Mouse (Mus musculus) heart, postnatal 25 days (tissue): Measurements from ENCODE around the gene Mgat5. TPM values are rescaled to one million over a fixed set of nuclear protein-coding genes. Genes with fewer than 3 reads are reported as not detected.
A peak's percentile ranks its signal among the peaks of the same experiment; 100 is the strongest.

Experiments
- DNase-seq: peaks from one replicate; pipeline ENCODE4 v3.0.0; 2022; ENCODE audit warnings: low spot score
- intact Hi-C: fragments of 180-260 bp; cut with DNase I; formaldehyde crosslinking; loops from one replicate; pipeline ENCODE4 v1.15.1; 2025
- total RNA-seq, 2 experiments: library from RNA; stranded (reverse); gene quantifications; 2 replicates each; pipeline ENCODE4 v1.2.3; 2021

Mgat5 gene
- total RNA-seq, 2 experiments from 2014 or later: 14.1 to 14.8 TPM

DNA sequence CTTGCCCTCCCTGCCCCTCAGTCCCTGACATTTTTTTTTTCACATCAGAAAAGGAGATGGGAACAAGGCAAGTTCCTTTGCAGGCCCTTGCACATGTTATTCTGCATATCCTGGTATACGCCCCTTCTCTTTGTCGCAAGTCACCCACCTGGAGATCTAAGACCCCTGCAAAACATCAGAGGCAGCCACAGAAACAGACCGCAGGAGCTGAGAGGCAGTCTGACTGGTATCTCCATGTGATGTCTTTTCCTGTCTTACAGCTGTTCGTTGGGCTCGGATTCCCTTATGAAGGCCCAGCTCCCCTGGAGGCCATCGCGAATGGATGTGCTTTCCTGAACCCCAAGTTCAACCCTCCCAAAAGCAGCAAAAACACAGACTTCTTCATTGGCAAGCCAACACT is 254.8 kb downstream of the Mgat5 start:
- no peak for DNase-seq

DNA sequence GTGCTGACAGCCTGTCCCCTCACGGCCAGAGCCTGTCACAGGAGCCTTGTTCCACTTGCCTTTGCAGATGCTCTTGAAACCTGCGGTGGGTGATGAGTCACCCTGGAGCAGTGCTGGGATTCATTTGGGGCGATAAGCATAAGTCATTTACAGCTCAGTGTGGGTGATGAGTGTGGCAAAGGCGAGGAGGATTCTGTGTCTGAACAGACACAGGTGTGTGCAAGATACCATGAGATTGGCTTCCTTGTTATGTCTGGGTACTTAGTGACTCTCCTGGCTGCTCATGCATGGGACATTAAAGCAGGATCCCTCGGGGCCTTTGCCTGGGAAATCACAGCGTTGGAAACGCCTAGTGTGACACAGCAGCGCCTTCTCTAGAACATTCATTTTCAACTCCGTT is 256.2 kb downstream of the Mgat5 start:
- DNase-seq: no peak
- intact Hi-C loops: no loop called here

More for the DNA sequence above, 254.8 kb downstream of the Mgat5 start:
- intact Hi-C loops: loop anchor here (1.0 to 5.0 kb wide), 3 partner anchors 42 to 447 kb away; no protein-coding TSS in a partner anchor

DNA sequence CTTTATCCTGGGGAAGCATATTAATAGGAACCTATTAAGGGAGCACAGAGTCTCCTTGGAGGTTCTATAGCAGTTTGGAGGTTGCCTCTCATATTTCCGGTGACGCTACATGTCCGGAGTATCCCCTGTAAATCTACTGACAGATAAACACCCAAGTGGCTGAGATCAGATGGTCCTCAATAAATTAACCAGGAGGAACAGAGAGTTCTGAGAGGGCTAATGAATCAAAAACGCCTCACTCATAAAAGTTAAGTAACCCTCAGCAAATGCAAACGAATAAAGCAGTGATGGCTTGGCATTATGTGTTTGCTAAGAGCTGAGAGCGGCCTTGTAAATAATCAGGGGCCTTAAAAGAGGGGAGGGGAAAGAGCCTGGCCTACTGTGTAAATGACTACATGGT is 259.2 kb downstream of the Mgat5 start:
- DNase-seq: no peak
- intact Hi-C loops: no loop called here

DNA sequence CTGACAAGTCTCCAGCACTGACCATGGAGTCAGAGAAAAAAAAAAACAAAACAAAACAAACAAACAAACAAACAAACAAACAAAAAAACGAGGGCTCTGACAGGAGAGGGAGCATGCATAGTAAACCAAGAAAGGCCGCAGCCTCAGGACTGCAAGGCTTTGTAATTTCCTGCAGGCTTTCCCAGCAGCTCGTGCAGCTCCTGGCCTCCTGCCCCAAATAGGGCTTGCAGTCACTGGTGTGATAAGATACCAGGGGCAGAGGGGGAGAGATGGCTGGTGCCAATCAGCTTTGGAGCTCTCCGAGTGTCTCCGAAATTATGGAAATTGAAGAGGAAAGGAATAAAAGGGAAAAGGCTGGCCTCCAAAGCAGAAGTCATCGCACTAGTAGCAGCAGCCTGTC is 260.5 kb downstream of the Mgat5 start:
- intact Hi-C loops: no loop called here
- DNase-seq: no peak

DNA sequence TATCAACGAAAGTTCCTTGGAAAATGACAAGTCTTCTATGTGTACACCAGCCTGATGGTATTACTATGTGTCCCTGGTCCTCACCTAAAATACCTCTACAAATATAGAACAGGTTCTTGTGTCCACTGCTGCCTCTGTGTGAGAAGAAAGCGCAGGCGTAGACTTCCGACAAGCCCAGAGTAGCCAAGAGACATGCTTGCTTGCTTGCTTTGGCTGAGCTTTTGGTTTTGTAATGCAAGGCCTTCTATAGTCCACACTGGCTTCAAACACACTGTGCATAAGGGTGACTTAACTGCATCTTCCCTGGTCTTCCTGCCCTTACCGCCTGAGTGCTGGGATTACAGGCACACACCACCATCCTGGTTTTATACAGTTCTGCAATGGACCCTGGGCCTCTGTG is 262.4 kb downstream of the Mgat5 start:
- no peak for DNase-seq
- intact Hi-C loops: no loop called here

DNA sequence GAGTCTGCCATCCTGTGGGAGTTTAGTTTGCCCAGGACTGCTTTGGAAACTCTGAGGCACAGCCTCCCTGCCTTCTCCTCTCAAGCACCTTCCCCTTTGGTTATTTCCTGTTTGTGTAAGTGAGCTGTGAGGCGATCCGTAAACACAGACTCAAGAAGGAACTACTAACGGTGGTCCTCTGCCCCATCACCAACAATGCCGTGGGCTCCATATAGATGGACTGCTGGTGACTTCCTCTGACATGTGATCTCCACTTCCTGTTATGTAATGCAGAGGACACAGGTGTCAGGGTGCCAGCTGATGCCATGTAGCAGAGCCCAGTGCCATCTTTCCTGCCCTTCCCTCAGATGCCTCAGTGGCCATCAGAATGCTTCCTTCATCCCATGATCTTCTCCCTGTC is 265.4 kb downstream of the Mgat5 start:
- intact Hi-C loops: no loop called here
- DNase-seq: no peak

DNA sequence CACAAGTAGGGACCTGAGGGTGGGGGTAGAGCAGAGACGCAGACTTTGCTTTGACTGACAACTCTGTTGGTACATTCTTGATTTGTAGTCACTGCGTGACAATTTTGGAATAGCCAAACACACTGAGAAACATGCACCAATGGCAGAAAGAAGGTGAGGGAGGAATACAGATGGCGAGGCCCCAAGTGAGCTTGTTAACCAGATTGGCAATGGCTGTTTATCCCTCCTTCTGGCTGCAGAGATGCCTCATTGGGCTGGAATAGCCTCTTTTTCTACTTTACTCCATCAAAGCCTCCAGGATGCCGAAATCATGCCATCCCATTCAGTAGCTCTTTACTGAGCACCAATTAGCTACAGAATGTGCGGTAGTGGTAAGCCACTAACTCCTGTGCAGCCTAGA is 270.9 kb downstream of the Mgat5 start:
- intact Hi-C loops: no loop called here
- no peak for DNase-seq

DNA sequence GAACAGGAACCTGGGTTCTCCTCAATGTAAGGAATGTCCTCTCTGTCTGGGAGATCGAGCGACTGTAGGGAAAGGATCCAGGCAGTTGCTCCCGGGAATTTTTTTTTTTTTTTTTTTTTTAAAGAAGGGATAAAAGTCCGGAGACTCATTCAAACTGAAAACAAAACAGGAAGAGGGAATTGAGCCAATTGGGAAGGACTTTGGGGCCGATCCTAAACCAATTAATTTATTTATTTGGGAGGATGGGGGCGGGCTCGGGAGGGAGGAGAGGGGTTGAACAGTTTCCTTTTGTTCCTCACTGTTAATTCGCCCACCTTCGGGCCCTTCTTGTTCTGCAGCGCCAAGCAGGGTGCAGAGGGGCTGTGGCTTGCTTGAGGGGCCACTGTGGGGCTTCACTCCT is 278.1 kb downstream of the Mgat5 start:
- intact Hi-C loops: no loop called here
- DNase-seq: no peak

DNA sequence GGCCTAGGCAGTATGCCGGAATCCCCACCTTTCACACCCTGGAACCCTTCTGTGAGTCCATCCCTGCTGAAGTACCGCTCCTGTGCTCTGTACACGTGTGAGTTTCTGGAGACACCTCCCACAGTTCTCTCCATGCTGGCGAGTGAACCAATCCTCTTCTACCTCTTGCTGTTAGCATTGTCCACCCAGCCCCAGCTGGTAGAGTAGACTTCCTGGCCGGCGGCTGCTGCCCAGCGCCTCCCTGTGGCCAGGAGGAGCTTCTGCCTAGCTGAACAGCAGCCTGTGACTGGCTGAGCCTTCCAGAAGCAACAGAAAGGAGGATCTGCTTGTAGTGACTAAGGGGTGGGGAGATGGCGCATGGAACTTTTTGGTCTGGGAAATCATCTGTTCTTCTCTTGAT is 279.4 kb downstream of the Mgat5 start:
- DNase-seq: no peak
- intact Hi-C loops: loop anchor here (2.0 kb wide), 1 partner anchor 467 kb away; no protein-coding TSS in a partner anchor

DNA sequence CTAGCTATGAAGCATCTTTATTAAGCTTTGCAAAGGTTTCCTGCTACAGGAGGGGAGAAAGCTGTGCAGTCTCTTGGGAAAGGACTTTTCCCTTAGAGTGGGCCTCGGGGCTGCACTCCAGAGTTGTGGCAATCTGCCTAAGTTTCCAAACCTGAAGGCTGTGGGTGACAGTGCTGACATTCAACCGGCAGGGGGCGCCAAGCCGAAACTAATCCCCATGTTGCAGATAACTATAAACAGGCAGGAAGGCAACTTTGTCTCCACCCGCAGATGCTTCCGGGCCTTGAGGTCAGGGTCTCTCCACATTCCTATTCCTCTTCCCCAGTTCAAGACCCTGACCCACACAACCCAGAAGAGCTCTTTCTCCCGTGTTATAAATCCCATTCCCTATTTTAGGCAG is 280.0 kb downstream of the Mgat5 start:
- DNase-seq: no peak
- intact Hi-C loops: loop anchor here (2.0 kb wide), 1 partner anchor 468 kb away; no protein-coding TSS in a partner anchor

DNA sequence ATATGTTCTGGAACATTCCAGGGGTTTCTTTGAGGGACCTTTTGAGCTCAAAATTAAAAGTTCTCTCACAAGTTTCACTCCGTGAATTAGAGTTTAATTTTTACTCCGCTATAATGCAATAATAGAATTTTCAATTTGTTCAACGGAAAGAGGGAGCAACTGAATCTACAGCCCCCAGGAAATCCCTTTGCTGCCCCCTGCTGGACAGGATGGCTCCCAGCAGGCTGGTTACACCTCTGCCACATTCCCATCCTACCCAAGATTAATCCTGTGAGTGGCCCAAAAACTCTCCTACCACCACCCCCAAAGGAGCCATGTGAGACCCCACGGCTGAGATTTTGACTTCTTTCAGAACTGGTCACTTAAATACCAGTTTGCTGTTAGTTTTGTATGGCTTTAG is 282.3 kb downstream of the Mgat5 start:
- no peak for DNase-seq
- intact Hi-C loops: no loop called here

DNA sequence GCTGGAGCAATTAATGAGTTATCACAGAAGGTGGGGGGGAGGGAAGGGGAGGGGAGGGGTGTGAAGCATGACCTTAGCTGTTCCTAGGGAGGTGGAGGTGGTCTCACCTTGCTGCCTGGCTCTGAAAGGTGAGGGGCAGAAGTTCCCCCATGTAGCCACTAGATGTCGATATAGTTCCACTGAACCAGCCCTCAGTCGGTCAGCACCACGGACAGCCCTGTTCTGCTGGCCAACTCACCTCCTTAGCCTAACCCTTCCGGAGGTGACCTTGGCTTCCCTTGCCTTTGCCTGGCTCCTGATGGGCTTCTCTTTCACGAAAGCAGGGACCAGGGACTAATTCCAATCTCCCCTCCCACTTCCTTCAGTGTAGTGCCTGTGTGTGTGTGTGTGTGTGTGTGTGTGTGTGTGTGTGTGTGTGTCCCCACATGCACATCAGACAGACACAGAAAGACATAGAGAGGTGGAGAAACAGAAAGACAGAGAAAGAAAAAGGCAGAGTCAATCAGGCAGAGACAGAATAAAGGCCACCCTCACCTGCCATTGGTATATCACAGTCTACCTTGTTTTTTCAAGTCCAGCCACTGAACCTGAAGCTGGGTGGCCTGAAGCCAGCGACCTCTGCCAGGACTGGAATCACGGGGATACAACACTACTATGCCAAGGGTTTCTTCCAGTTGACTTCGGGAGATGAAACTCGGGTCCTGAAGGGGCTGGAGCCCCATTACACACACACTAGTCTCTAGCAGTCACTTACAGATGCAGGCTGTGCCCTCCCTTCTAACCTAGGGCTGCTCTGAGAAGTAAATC is 292.1 kb downstream of the Mgat5 start:
- no peak for DNase-seq
- intact Hi-C loops: loop anchor here (5.0 kb wide), 2 partner anchors 200 to 330 kb away; no protein-coding TSS in a partner anchor

DNA sequence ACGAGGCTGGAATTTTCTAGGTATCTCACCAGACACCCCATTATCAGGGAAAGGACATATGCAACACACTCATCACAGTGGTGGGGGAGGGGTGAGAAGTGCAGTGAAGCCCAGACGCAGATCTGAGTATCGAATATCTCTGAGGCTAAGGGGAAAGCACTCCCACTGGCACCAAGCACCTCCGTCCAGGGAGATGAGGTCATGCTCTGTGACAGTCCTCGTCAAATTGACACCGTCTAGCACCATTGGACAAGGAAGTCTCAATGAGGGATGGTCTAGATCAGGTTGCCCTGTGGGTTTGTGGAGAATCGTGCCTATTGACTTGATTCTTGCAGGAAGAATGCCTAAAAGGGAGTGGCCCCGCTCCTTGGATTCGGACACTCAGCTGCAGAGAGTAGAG is 293.9 kb downstream of the Mgat5 start:
- intact Hi-C loops: loop anchor here (5.0 kb wide), 2 partner anchors 199 to 329 kb away; no protein-coding TSS in a partner anchor
- DNase-seq: no peak

DNA sequence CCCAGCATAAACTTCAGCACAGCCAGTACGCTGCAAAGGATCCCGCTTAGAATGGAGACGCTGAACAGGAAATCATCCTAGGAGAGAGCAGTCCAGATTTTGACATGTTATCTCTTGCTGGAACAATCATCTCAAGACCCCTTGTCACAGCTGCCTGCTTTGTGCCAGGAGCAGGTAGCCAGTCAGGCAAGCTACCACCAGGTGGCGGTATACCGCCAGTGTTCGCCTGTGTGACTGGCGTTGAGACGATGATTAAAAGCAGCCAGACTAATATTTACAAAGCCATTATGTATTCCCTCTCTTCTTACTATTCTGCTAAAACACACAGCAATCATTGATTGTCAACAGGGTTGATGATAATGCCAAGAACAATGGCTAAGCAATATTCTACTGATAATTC is 295.4 kb downstream of the Mgat5 start:
- intact Hi-C loops: loop anchor here (1.0 to 2.0 kb wide), 2 partner anchors 181 to 265 kb away; no protein-coding TSS in a partner anchor
- DNase-seq: peak; percentile 9

DNA sequence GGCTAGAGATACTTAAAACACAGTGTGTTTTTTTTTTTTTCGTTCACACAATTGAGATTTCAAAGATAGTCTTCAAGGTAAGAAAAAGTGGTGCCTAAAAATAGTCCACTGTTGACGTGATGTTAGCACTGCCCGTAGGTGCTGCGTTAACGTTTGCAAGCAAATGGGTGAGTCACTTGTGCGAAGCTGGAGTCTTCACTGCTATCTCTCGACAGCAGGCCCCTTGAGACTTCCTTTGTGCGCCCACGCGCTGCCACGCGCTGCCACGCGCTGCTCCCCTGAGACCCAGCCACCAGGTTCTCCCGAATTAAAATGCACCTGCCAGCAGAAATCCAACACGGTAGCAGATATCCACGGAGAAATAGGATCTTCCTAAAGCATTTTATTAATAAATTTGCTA is 295.9 kb downstream of the Mgat5 start:
- DNase-seq: no peak
- intact Hi-C loops: loop anchor here (1.0 to 2.0 kb wide), 2 partner anchors 180 to 265 kb away; no protein-coding TSS in a partner anchor

DNA sequence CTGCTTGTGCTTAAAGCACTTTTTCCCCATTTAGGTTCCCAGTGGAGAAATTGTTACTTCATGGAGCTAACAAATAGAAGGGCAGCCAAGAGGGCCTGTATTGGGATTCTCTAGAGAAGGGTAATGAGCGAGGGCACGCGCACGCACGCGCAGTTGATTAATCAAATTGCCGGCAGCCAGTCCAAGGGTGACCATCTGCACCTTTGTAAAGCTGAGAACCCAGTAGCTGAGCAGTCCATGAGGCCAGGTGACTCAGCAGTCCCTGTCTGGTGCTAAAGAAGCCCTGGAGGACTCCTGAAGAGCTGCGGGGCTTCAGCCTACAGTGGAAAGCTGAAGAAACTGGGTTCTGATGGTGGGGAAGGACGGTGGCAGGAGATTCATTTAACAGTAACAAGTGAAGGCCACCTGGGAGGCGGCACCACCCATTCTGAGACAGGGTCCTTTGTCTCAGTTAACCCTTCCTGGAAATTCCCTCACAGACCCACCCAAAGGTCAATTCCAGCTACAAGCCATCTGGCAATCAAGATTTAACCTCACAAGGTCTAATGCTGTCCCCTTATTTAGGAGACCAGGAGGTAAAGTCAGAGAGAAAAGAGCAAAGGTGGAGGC is 302.3 kb downstream of the Mgat5 start:
- DNase-seq: no peak
- intact Hi-C loops: no loop called here

DNA sequence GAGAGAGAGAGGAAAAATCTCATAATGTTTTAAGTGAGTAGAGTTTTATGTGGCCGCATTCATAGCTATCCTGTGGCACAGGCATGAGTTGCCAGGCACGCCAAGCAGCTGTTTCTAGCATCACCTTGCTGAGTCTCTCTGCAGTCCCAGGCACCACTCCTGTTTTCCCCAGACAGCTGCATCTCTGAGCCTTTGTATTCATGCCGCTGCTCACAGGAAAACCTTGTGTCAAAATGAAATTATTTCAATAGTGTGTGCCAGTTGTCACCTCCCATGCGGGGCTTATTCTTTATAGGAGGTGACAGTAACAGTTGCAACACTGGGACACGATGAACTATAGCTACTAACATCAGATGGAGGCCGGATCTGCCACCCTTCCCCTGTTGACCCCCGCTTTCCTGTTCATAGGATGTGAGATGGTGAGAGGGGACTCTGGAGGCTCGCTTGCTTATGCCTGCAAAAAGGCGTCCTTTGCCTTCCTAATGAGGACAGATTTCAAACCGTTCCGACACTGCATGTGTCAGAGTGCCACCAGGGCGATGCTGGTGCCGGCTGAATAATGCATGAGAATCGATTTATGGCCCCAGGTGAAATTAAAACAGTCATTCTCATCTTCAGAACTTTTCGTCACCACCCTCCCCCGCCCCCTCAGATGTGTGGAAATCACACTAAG is 303.4 kb downstream of the Mgat5 start:
- intact Hi-C loops: no loop called here
- no peak for DNase-seq

DNA sequence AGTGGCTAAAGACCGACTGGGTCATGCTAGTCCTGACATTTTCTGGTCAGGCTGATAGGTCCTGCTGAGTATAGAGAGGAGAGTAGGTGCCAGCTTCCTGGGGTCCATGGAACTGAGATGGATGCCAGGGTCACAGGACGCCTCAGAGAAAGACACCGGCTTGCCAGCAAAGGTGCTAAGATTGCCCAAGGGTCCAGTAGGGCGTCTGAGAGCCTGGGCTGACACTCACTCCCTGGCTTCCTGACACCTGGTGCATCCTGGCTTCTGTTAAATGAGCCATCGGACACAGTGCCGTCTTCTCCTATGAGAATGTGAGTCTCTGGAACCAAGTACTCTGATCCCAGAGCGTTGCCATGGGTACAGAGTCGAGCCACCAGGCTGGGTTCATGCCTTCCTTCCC is 304.1 kb downstream of the Mgat5 start:
- intact Hi-C loops: no loop called here

DNA sequence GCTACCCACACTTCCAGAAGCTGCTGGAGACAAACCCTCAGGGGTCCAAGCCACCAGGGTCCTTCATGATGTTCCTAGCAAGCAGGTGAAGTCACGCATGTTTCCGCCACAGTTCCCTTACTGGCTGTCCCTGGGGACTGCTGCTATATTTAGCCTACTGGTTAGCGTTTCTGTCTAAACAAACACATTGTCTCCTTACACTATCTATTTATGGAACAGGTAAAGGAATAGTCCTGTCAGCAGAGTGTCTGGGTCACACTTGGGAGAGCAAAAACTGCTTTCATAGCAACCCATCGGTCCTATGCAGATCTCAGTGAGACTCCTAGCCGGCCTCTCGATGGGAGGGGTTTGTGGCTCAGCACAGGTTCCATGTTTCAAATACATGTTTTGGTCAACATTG is 306.5 kb downstream of the Mgat5 start:
- intact Hi-C loops: no loop called here

More for the DNA sequence above, 304.1 kb downstream of the Mgat5 start:
- no peak for DNase-seq

DNA sequence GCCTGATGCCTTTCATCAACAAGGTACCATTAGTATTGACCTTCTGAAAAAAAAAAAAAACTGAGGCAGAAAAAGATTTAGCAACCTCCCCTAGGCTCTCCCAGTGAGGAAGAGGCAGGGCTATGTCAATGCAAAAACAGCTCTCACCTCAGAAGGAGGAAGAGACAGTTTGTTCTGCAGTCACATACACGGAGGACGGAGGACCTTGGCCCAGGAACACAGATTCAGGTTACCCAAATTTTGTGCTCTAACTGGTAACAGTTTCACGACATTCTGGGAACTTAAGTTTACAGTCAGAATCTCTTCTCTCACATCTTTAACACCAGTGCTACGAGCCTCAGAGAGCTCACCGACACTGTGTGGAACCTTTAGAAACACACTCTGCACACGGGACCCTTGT is 307.9 kb downstream of the Mgat5 start:
- intact Hi-C loops: no loop called here
- no peak for DNase-seq

More for the DNA sequence above, 306.5 kb downstream of the Mgat5 start:
- DNase-seq: no peak

DNA sequence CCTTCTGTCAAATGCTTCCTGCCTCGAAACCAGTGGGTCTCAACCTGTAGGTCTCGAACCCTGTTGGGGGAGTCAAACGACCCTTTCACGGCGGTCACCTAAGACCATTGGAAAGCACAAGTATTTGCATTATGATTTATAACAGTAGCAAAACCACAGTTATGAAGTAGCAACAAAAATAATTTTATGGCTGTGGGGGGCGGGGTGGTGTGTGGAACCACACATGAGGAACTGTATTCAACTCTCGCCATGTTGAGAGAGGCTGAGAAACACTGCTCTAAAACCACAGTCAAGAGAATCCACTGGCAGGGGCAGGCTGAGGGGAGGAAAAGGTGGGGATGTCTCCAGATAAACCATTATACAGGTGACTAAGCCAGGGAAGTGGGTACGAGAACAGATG is 308.3 kb downstream of the Mgat5 start:
- intact Hi-C loops: no loop called here
- DNase-seq: no peak
